Mouse (Mus musculus) gastrocnemius, adult 18-20 months (tissue): ENCODE measurements around the gene Slc22a23. TPM values are rescaled to one million over a fixed set of nuclear protein-coding genes. Genes with fewer than 3 reads are reported as not detected.
A peak's percentile ranks its signal among the peaks of the same experiment; 100 is the strongest.
"Not testable (repeated sequence)": the region's sequence is repeated elsewhere in the genome, so short reads cannot be mapped to it uniquely, and the experiment has no call there.

Source experiments
- DNase-seq: peaks from one replicate; pipeline ENCODE4 v3.0.0; 2021; ENCODE audit warnings: low spot score
- long read RNA-seq, 2 experiments: library from polyadenylated mRNA; stranded (forward); transcript quantifications; one replicate each; pipeline ENCODE4 v2.0.0; 2021
- total RNA-seq, 2 experiments: library from RNA; stranded (reverse); gene quantifications; 2 replicates each; pipeline ENCODE4 v1.2.3; 2021

Slc22a23 gene
- 10 to 100 TPM; 10.2 to 13.1 TPM for total RNA-seq
- long read RNA-seq, experiment 1, full-length matches to known transcripts, result 1 of 7 reads
- long read RNA-seq, experiment 1, partial matches to known transcripts, result 1 of 7 reads
- long read RNA-seq, experiment 1, other reads (novel, unspliced or antisense), result 5 of 7 reads
- long read RNA-seq, experiment 2, full-length matches to known transcripts, result 1 of 2 reads
- long read RNA-seq, experiment 2, partial matches to known transcripts, result 0 of 2 reads
- long read RNA-seq, experiment 2, other reads (novel, unspliced or antisense), result 1 of 2 reads

- DNase-seq, result peak; percentile 73
Measured at GRCm38 (mm10) chr13:34345128-34346085, at the start of gene Slc22a23. Gene Slc22a23, minus strand, starts transcription at chr13:34345182.

GRCm38 (mm10) chr13:34394305-34394704 is 49.3 kb upstream of the Slc22a23 start:
- not testable (repeated sequence) for DNase-seq

- no peak for DNase-seq
Measured at GRCm38 (mm10) chr13:34392376-34392775, 47.4 kb upstream of the Slc22a23 start.

- no peak for DNase-seq
Measured at GRCm38 (mm10) chr13:34388219-34388618, 43.2 kb upstream of the Slc22a23 start.

- no peak for DNase-seq
Measured at GRCm38 (mm10) chr13:34383416-34383815, 38.4 kb upstream of the Slc22a23 start.

- no peak for DNase-seq
Measured at GRCm38 (mm10) chr13:34378926-34379325, 33.9 kb upstream of the Slc22a23 start.

- no peak for DNase-seq
Measured at GRCm38 (mm10) chr13:34375145-34375544, 30.2 kb upstream of the Slc22a23 start.

GRCm38 (mm10) chr13:34372870-34373478 is 28.0 kb upstream of the Slc22a23 start:
- DNase-seq, result no peak

- DNase-seq, result no peak
Measured at GRCm38 (mm10) chr13:34371951-34372869, 27.2 kb upstream of the Slc22a23 start.

GRCm38 (mm10) chr13:34370281-34370825 is 25.4 kb upstream of the Slc22a23 start:
- DNase-seq, result no peak

GRCm38 (mm10) chr13:34365226-34365625 is 20.2 kb upstream of the Slc22a23 start:
- DNase-seq, result peak; percentile 15

GRCm38 (mm10) chr13:34355656-34356055 is 10.7 kb upstream of the Slc22a23 start:
- DNase-seq, result peak; percentile 54

- no peak for DNase-seq
Measured at GRCm38 (mm10) chr13:34354830-34355624, 10.0 kb upstream of the Slc22a23 start.

GRCm38 (mm10) chr13:34353241-34353640 is 8.3 kb upstream of the Slc22a23 start:
- DNase-seq, result no peak

- no peak for DNase-seq
Measured at GRCm38 (mm10) chr13:34351437-34351836, 6.5 kb upstream of the Slc22a23 start.

GRCm38 (mm10) chr13:34347960-34348889 is 3.2 kb upstream of the Slc22a23 start:
- DNase-seq, result no peak

- DNase-seq, result no peak
Measured at GRCm38 (mm10) chr13:34346748-34347147, 1.8 kb upstream of the Slc22a23 start.

GRCm38 (mm10) chr13:34346238-34346637 is 1.3 kb upstream of the Slc22a23 start:
- DNase-seq, result no peak
